Mouse (Mus musculus) small intestine, adult 2 months (tissue): ENCODE measurements at regions not wholly inside any gene's neighbourhood (a gene's known extent, or its start where the extent isn't known, plus 50 kb on each side); places are given as distances from the start of the nearest gene placed in this dataset.

ENCODE experiments used
- CTCF ChIP-seq: fragments of 200-500 bp; IDR thresholded peaks from 2 replicates; pipeline ENCODE4 v1.5.1; 2012; ENCODE audit warnings: low read depth, mild to moderate bottlenecking, control low read depth, inconsistent platforms, low read length, moderate library complexity, mixed read lengths; ENCODE audit not compliant: insufficient replicate concordance, insufficient read length; ENCODE audit errors: extremely low read depth
- POLR2A ChIP-seq: fragments of 200-500 bp; IDR thresholded peaks from 2 replicates; pipeline ENCODE4 v1.6.1; 2012; ENCODE audit warnings: low read depth, mild to moderate bottlenecking, control low read depth, inconsistent platforms, low read length, moderate library complexity

DNA sequence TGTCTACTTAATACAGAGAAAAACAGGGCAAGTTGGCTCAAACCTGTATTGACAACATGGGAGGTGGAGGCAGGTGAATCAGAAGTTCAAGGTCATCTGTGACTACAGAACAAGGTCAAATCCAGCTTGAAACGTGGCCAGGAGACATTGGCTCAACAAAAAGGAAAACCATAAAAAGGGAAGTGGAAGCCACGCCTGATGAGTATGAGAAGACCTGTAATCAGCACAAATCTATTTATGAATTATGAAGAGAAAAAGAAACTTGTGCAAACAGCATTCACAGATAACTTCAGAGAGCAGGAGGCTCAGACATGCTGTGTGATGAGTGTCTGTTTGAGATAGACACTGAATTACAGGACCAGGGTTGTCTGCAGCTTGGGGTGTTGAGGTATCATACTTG is 98.3 kb upstream of the Negr1 start:
- TF ChIP-seq POLR2A: no peak
- TF ChIP-seq CTCF: no peak
